Mouse (Mus musculus) megakaryocyte, adult 5-6 weeks (primary cell): ENCODE measurements around the gene Pam16. TPM values are rescaled to one million over a fixed set of nuclear protein-coding genes. Genes with fewer than 3 reads are reported as not detected.

Source experiments
- total RNA-seq, 2 experiments: library from RNA; stranded (forward) in 1 of 2; stranded (reverse) in 1 of 2; fragments of 153-499, 151-499 nt in 1 of 2; fragments of 221-1000, 200-1000 nt in 1 of 2; gene quantifications; 2 replicates each; pipeline versions ENCODE4 v1.2.3 to v1.2.4; 2015 to 2017

The Pam16 gene
- total RNA-seq, 2 experiments from 2014 or later = 18.1 to 30.8 TPM

Other genes with a start within 250 kb of the Pam16 start
- 2.1 and 3.0 TPM in 2 replicates for gene Adcy9, start 204.5 kb downstream of the Pam16 start, total RNA-seq (2015)
- gene Adcy9, start 204.5 kb downstream of the Pam16 start, total RNA-seq (2017) = 2.3 and 3.8 TPM in 2 replicates
- 2.9 and 3.1 TPM in 2 replicates for gene Srl, start 83.2 kb downstream of the Pam16 start, total RNA-seq (2015)
- 1.8 and 10.9 TPM in 2 replicates for gene Srl, start 83.2 kb downstream of the Pam16 start, total RNA-seq (2017)
- 10.1 and 11.1 TPM in 2 replicates for gene Tfap4, start 65.1 kb downstream of the Pam16 start, total RNA-seq (2015)
- 12.6 and 12.8 TPM in 2 replicates for gene Tfap4, start 65.1 kb downstream of the Pam16 start, total RNA-seq (2017)
- 0.80 TPM in 2 replicates for gene Glis2, start 30.3 kb downstream of the Pam16 start, total RNA-seq (2015)
- gene Glis2, start 30.3 kb downstream of the Pam16 start, total RNA-seq (2017) = 0.28 and 0.51 TPM in 2 replicates
- not detected in 2 replicates for gene Vasn, start 15.0 kb upstream of the Pam16 start, total RNA-seq (2015)
- gene Vasn, start 15.0 kb upstream of the Pam16 start, total RNA-seq (2017) = 0.12 TPM in 1 of 2 replicates, not detected in the other
- gene Dnaja3, start 15.0 kb upstream of the Pam16 start, total RNA-seq (2015) = 10.1 and 11.9 TPM in 2 replicates
- gene Dnaja3, start 15.0 kb upstream of the Pam16 start, total RNA-seq (2017) = 26.1 and 27.8 TPM in 2 replicates
- gene Coro7, start 54.8 kb upstream of the Pam16 start, total RNA-seq (2015) = 68.6 and 74.5 TPM in 2 replicates
- gene Coro7, start 54.8 kb upstream of the Pam16 start, total RNA-seq (2017) = 40.2 and 49.1 TPM in 2 replicates
- gene Nmral1, start 94.4 kb upstream of the Pam16 start, total RNA-seq (2015) = 45.6 and 46.1 TPM in 2 replicates
- gene Nmral1, start 94.4 kb upstream of the Pam16 start, total RNA-seq (2017) = 43.5 and 47.8 TPM in 2 replicates
- 74.5 and 91.4 TPM in 2 replicates for gene Hmox2, start 101.4 kb upstream of the Pam16 start, total RNA-seq (2015)
- gene Hmox2, start 101.4 kb upstream of the Pam16 start, total RNA-seq (2017) = 89.6 and 108 TPM in 2 replicates
- 12.0 and 12.2 TPM in 2 replicates for gene Cdip1, start 165.3 kb upstream of the Pam16 start, total RNA-seq (2015)
- 9.2 and 11.1 TPM in 2 replicates for gene Cdip1, start 165.3 kb upstream of the Pam16 start, total RNA-seq (2017)
- not detected in 2 replicates for gene 4930562C15Rik, start 210.4 kb upstream of the Pam16 start, total RNA-seq (2015)
- gene 4930562C15Rik, start 210.4 kb upstream of the Pam16 start, total RNA-seq (2017) = not detected in 2 replicates